Mouse (Mus musculus): ENCODE data around the gene Ankrd52. TPM values are rescaled to one million over a fixed set of nuclear protein-coding genes. Genes with fewer than 3 reads are reported as not detected.

Gene Ankrd52
- total RNA-seq, 2 experiments from 2014 or later, result 44.4 to 44.9 TPM

- no peak for DNase-seq
Observed at GRCm38 (mm10) chr10:128441324-128442119, 64.6 kb downstream of the Ankrd52 start.

- no peak for DNase-seq
Observed at GRCm38 (mm10) chr10:128442718-128443117, 65.8 kb downstream of the Ankrd52 start.

DNA sequence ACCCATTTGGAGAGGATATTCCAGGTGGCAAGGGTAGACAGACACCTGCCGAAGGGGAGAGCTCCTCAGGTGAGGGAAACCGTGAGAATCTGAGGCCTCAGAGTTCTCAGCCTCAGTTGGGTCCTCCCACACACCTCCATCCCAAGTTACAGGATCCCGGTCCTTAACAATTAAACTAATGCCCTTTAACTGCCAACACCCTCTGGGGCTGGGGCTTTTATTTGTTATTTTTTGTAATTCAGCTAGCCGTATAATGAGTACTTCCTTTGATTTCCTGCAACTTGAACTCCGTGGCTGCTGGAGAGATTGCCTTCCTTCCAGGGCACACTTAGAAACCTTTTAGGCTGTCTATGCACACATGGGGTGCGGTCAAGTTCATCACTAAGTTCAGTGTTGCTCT lies 67.4 kb downstream of the Ankrd52 start:
- no peak for DNase-seq

- no peak for DNase-seq
Observed at GRCm38 (mm10) chr10:128445407-128445806, 68.5 kb downstream of the Ankrd52 start.

- no peak for DNase-seq
Observed at GRCm38 (mm10) chr10:128451014-128451413, 74.1 kb downstream of the Ankrd52 start.

- DNase-seq, result no peak
Observed at GRCm38 (mm10) chr10:128454471-128454870, 77.6 kb downstream of the Ankrd52 start.

GRCm38 (mm10) chr10:128455280-128455679 lies 78.4 kb downstream of the Ankrd52 start:
- DNase-seq, result peak; percentile 77

- no peak for DNase-seq
Observed at GRCm38 (mm10) chr10:128457676-128458075, 80.8 kb downstream of the Ankrd52 start.

Small RNA genes within 50 kb of the gene (microRNA-seq; reads per million reads assigned to microRNA genes)
- gene Gm25361, result 0 reads per million in 2 experiments
- 0 reads per million in 2 experiments for gene Gm26308
- gene Mir6914, result 0.82 to 1.0 reads per million in 2 experiments
- gene Mir6915, result 0.69 to 3.7 reads per million in 2 experiments
- 0.69 to 1.0 reads per million in 2 experiments for gene Mir8105

Other genes with a start within 250 kb of the Ankrd52 start
- gene Rbms2, start 196.8 kb upstream of the Ankrd52 start, total RNA-seq (2021), result 10 to 100 TPM; 95.9 to 97.3 TPM
- gene Gls2, start 182.7 kb upstream of the Ankrd52 start, total RNA-seq (2021), result 1 to 10 TPM in 1 of 2 experiments, under 1 TPM in 1; 0.48 to 1.2 TPM
- 10 to 100 TPM; 39.6 to 41.5 TPM for gene Spryd4, start 165.3 kb upstream of the Ankrd52 start, total RNA-seq (2021)
- gene Mip, start 151.3 kb upstream of the Ankrd52 start, total RNA-seq (2021), result not detected
- gene Timeless, start 145.1 kb upstream of the Ankrd52 start, total RNA-seq (2021), result 10 to 100 TPM; 24.5 to 28.7 TPM
- gene Apon, start 123.0 kb upstream of the Ankrd52 start, total RNA-seq (2021), result under 1 TPM in 1 of 2 experiments, not detected in 1; 0.29 TPM
- gene Apof, start 108.4 kb upstream of the Ankrd52 start, total RNA-seq (2021), result not detected
- gene Stat2, start 106.6 kb upstream of the Ankrd52 start, total RNA-seq (2021), result 10 to 100 TPM in 1 of 2 experiments, 1 to 10 TPM in 1; 10.0 TPM
- 1 to 10 TPM; 1.5 to 2.2 TPM for gene Il23a, start 78.4 kb upstream of the Ankrd52 start, total RNA-seq (2021)
- 10 to 100 TPM; 17.6 to 18.1 TPM for gene Pan2, start 73.8 kb upstream of the Ankrd52 start, total RNA-seq (2021)
- gene Cnpy2, start 54.7 kb upstream of the Ankrd52 start, total RNA-seq (2021), result 100 to 1,000 TPM in 1 of 2 experiments, 10 to 100 TPM in 1; 92.1 to 100 TPM
- 100 to 1,000 TPM; 819 to 825 TPM for gene Cs, start 39.4 kb upstream of the Ankrd52 start, total RNA-seq (2021)
- gene Coq10a, start 8.1 kb upstream of the Ankrd52 start, total RNA-seq (2021), result 10 to 100 TPM; 82.0 to 85.7 TPM
- not detected for gene Slc39a5, start 24.1 kb downstream of the Ankrd52 start, total RNA-seq (2021)
- 10 to 100 TPM; 44.1 to 47.1 TPM for gene Nabp2, start 34.4 kb downstream of the Ankrd52 start, total RNA-seq (2021)
- 10 to 100 TPM; 25.0 to 27.0 TPM for gene Rnf41, start 34.5 kb downstream of the Ankrd52 start, total RNA-seq (2021)
- gene Smarcc2, start 82.1 kb downstream of the Ankrd52 start, total RNA-seq (2021), result 10 to 100 TPM; 97.0 to 97.3 TPM
- gene Myl6, start 117.0 kb downstream of the Ankrd52 start, total RNA-seq (2021), result 100 to 1,000 TPM; 616 to 628 TPM
- 1 to 10 TPM; 3.7 TPM for gene Myl6b, start 121.6 kb downstream of the Ankrd52 start, total RNA-seq (2021)
- 10 to 100 TPM; 28.4 to 31.3 TPM for gene Esyt1, start 148.8 kb downstream of the Ankrd52 start, total RNA-seq (2021)
- 1 to 10 TPM; 6.9 to 8.3 TPM for gene Zc3h10, start 170.7 kb downstream of the Ankrd52 start, total RNA-seq (2021)
- gene Rpl41, start 172.2 kb downstream of the Ankrd52 start, total RNA-seq (2021), result 1,000 to 10,000 TPM; 2,410 to 2,531 TPM
- gene Pa2g4, start 188.9 kb downstream of the Ankrd52 start, total RNA-seq (2021), result 10 to 100 TPM; 81.9 to 82.5 TPM
- gene Erbb3, start 212.5 kb downstream of the Ankrd52 start, total RNA-seq (2021), result 1 to 10 TPM; 7.1 to 8.2 TPM
- 100 to 1,000 TPM; 505 to 516 TPM for gene Rps26, start 249.6 kb downstream of the Ankrd52 start, total RNA-seq (2021)

Data from heart, postnatal 4 days (tissue).